Comparison of ENCODE assay signal across 18 mouse cellular contexts in the genomic region with DNA sequence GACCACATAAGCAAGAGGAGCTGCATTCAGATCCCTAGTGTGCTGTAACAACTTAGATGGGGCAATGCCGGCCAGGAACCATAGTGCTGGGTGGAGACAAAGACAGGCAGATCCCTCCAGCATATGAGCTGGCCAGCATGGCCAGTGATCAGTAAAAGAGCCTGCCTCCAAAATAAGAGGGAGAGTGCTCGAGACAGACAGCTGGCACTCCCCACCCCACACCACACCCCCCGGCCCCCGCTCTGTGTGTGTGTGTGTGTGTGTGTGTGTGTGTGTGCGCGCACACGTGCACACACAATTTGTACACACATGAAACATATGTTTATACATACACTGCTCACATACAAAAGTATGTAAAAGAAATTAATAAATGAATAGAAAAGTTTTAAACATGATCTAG.
"Had no signal": no experiment of that assay in that cellular context is flagged by ENCODE, and none has a peak within 500 bp of the region (broad histone marks: within the 10 kb centered on the region; RNA-seq: fewer than 3 reads in every experiment).

No protein-coding gene starts in this region.

- ATAC-seq: liver, postnatal 0 days had no signal

- H3K9me3 ChIP-seq: limb, embryonic 12.5 days; liver, embryonic 13.5 days; lung, embryonic 15.5 days; megakaryocyte, embryonic 14.5 days; neural tube, embryonic 12.5 days; stomach, embryonic 15.5 days had no signal

- H3K27ac ChIP-seq: limb, embryonic 12.5 days; liver, embryonic 13.5 days; lung, embryonic 15.5 days; macrophage; neural tube, embryonic 12.5 days; stomach, embryonic 15.5 days had no signal

- DNase-seq: kidney, adult 11 months; kidney, postnatal 10 days; kidney, postnatal 4 days; liver; liver, embryonic 13.5 days; liver, postnatal 0 days; lung, postnatal 14 days; right cerebral cortex, postnatal 14 days; thymus, adult 2 months; thymus, postnatal 25 days had no signal

- H3K36me3 ChIP-seq: lung, embryonic 15.5 days; neural tube, embryonic 12.5 days; stomach, embryonic 15.5 days had no signal

- H3K4me1 ChIP-seq: limb, embryonic 12.5 days; stomach, embryonic 15.5 days had no signal

- H3K9ac ChIP-seq: limb, embryonic 12.5 days; liver, embryonic 13.5 days; liver, postnatal 0 days; lung, embryonic 15.5 days; neural tube, embryonic 12.5 days; stomach, embryonic 15.5 days had no signal

- H3K4me3 ChIP-seq: layer of hippocampus, adult 2 months; limb, embryonic 12.5 days; liver, embryonic 13.5 days; lung, embryonic 15.5 days; megakaryocyte, embryonic 14.5 days; myocyte; neural tube, embryonic 12.5 days; stomach, embryonic 15.5 days had no signal

- H3K4me2 ChIP-seq: limb, embryonic 12.5 days; liver, embryonic 13.5 days; lung, embryonic 15.5 days; neural tube, embryonic 12.5 days; stomach, embryonic 15.5 days had no signal

- H3K27me3 ChIP-seq: limb, embryonic 12.5 days; liver, embryonic 13.5 days; lung, embryonic 15.5 days; megakaryocyte, embryonic 14.5 days; neural tube, embryonic 12.5 days; stomach, embryonic 15.5 days had no signal
